In genomic region chr1:185515526-185515979, GRCm38 (mm10) we compare ENCODE assay signal across 13 mouse cellular contexts.
DNase-seq lines count a peak whose midpoint lies in the region; ATAC-seq lines count a peak whose summit lies in the region.
"Had no signal": no experiment of that assay in that cellular context is flagged by ENCODE, and none has a peak within 500 bp of the region (broad histone marks: within the 10 kb centered on the region; RNA-seq: fewer than 3 reads in every experiment).

No protein-coding gene starts in this region.

- peak; percentile 93 for ATAC-seq in heart, embryonic 11.5 days (replicated peaks; ENCODE audit: insufficient number of reproducible peaks, low FRiP score, low TSS enrichment)
- 0 out of 2 replicates have a peak, but pooled peaks have one; percentile 48 for ATAC-seq in midbrain, embryonic 13.5 days
- ATAC-seq in neural tube, embryonic 13.5 days (ENCODE audit: low read depth): peak; percentile 50; the same call in 1 of the 2 replicates
- no peak for ATAC-seq in frontal cortex, adult (ENCODE audit: low TSS enrichment)

- no peak overlapping the region; the same call in 1 of the 2 replicates for H3K9ac ChIP-seq in heart, embryonic 11.5 days (ENCODE audit: low read depth, low read length)
- H3K9ac ChIP-seq in midbrain, embryonic 13.5 days (replicated peaks): no peak overlapping the region
- no peak overlapping the region for H3K9ac ChIP-seq in neural tube, embryonic 13.5 days

- peak overlapping the region; percentile 46 for H3K4me2 ChIP-seq in heart, embryonic 11.5 days
- H3K4me2 ChIP-seq in midbrain, embryonic 13.5 days (replicated peaks): no peak overlapping the region
- no peak overlapping the region for H3K4me2 ChIP-seq in neural tube, embryonic 13.5 days

- H3K27ac ChIP-seq in heart, embryonic 11.5 days (ENCODE audit: low read depth, low read length): peak overlapping the region; percentile 63
- H3K27ac ChIP-seq in midbrain, embryonic 13.5 days: no peak overlapping the region
- H3K27ac ChIP-seq in midbrain, embryonic 10.5 days (replicated peaks): no peak overlapping the region
- H3K27ac ChIP-seq in neural tube, embryonic 13.5 days (replicated peaks): no peak overlapping the region

- no peak for DNase-seq in heart, adult 18-20 months
- no peak for DNase-seq in midbrain, embryonic 10.5 days (ENCODE audit: low spot score)
- DNase-seq in gastrocnemius, postnatal 25 days: no peak
- DNase-seq: kidney, adult 11 months; lung, postnatal 10 days; right cerebral cortex, postnatal 25 days; thymus, adult 2 months had no signal

- H3K9me3 ChIP-seq in heart, embryonic 11.5 days (replicated peaks; ENCODE audit: control insufficient read depth, low read length): no peaks in the 10 kb centered on the region
- no peaks in the 10 kb centered on the region for H3K9me3 ChIP-seq in midbrain, embryonic 13.5 days
- H3K9me3 ChIP-seq in midbrain, embryonic 10.5 days (replicated peaks): no peaks in the 10 kb centered on the region
- peaks cover 9% of the 10 kb centered on the region for H3K9me3 ChIP-seq in erythroblast, embryonic 14.5 days (ENCODE audit: control insufficient read depth, low read length)
- no peaks in the 10 kb centered on the region for H3K9me3 ChIP-seq in neural tube, embryonic 13.5 days

- no peaks in the 10 kb centered on the region for H3K27me3 ChIP-seq in heart, embryonic 11.5 days (ENCODE audit: control insufficient read depth, insufficient read depth, low read length)
- no peaks in the 10 kb centered on the region for H3K27me3 ChIP-seq in midbrain, embryonic 13.5 days
- H3K27me3 ChIP-seq in midbrain, embryonic 10.5 days (ENCODE audit: low read depth, poor library complexity, severe bottlenecking): no peaks in the 10 kb centered on the region
- H3K27me3 ChIP-seq in erythroblast, embryonic 14.5 days (ENCODE audit: control insufficient read depth): peaks cover 9% of the 10 kb centered on the region
- no peaks in the 10 kb centered on the region for H3K27me3 ChIP-seq in neural tube, embryonic 13.5 days

- 0 out of 2 replicates have a peak, but pooled peaks cover 5% of the 10 kb centered on the region for H3K4me1 ChIP-seq in heart, embryonic 11.5 days (ENCODE audit: control insufficient read depth, insufficient read depth, low read length)
- no peaks in the 10 kb centered on the region for H3K4me1 ChIP-seq in midbrain, embryonic 13.5 days (replicated peaks)
- H3K4me1 ChIP-seq in midbrain, embryonic 10.5 days: peaks cover 6% of the 10 kb centered on the region; the same call in 1 of the 2 replicates
- H3K4me1 ChIP-seq in erythroblast, embryonic 14.5 days (ENCODE audit: control insufficient read depth): peaks cover 49% of the 10 kb centered on the region
- no peaks in the 10 kb centered on the region for H3K4me1 ChIP-seq in neural tube, embryonic 13.5 days (replicated peaks)

- peak overlapping the region; percentile 6; the same call in 1 of the 2 replicates for H3K4me3 ChIP-seq in heart, embryonic 11.5 days (ENCODE audit: low read depth, low read length)
- H3K4me3 ChIP-seq in midbrain, embryonic 13.5 days (replicated peaks): no peak overlapping the region
- H3K4me3 ChIP-seq in midbrain, embryonic 10.5 days: no peak overlapping the region
- peak overlapping the region; percentile 56 for H3K4me3 ChIP-seq in erythroblast, embryonic 14.5 days (replicated peaks)
- no peak overlapping the region for H3K4me3 ChIP-seq in neural tube, embryonic 13.5 days
- H3K4me3 ChIP-seq: myocyte had no signal

- 27% methylated on average over 13 of the region's 14 CpGs for WGBS in heart, embryonic 11.5 days (ENCODE audit: insufficient replicate concordance)
- 67% methylated on average over 14 of the region's 14 CpGs for WGBS in midbrain, embryonic 13.5 days
- 72% methylated on average over 14 of the region's 14 CpGs for WGBS in midbrain, embryonic 10.5 days
- 46% methylated on average over 14 of the region's 14 CpGs for WGBS in neural tube, embryonic 13.5 days

- H3K36me3 ChIP-seq in heart, embryonic 11.5 days (ENCODE audit: control insufficient read depth, insufficient read depth, low read length): no peaks in the 10 kb centered on the region
- no peaks in the 10 kb centered on the region for H3K36me3 ChIP-seq in midbrain, embryonic 13.5 days
- H3K36me3 ChIP-seq in midbrain, embryonic 10.5 days: no peaks in the 10 kb centered on the region
- peaks cover 8% of the 10 kb centered on the region for H3K36me3 ChIP-seq in erythroblast, embryonic 14.5 days (ENCODE audit: control insufficient read depth)
- H3K36me3 ChIP-seq in neural tube, embryonic 13.5 days: no peaks in the 10 kb centered on the region

Comparison
In these comparisons a context has a peak if more than half of its experiments do, and no peak if none do; other contexts are left out.
1. H3K4me3 ChIP-seq: peak in heart, embryonic 11.5 days (single experiment) and erythroblast, embryonic 14.5 days (single experiment); none in midbrain, embryonic 13.5 days (single experiment), midbrain, embryonic 10.5 days (single experiment) and neural tube, embryonic 13.5 days (single experiment).